Mouse (Mus musculus) brown adipose tissue, adult 24 weeks (tissue): ENCODE measurements around the gene Gm49373. TPM values are rescaled to one million over a fixed set of nuclear protein-coding genes. Genes with fewer than 3 reads are reported as not detected.
A peak's percentile ranks its signal among the peaks of the same experiment; 100 is the strongest.

ENCODE experiments used
- H3K27ac ChIP-seq: fragments of 200-500 bp; replicated peaks from 2 replicates; pipeline ENCODE4 v1.5.1; 2012; ENCODE audit warnings: low read depth, mild to moderate bottlenecking, low read length
- H3K4me1 ChIP-seq: fragments of 200-500 bp; 2 replicates; pipeline ENCODE4 v1.6.1; 2012; ENCODE audit warnings: low read length, mixed read lengths; ENCODE audit not compliant: control insufficient read depth, insufficient read depth, insufficient read length
- H3K4me3 ChIP-seq: fragments of 200-500 bp; 2 replicates; pipeline ENCODE4 v1.5.1; 2012; ENCODE audit warnings: low read depth, mild to moderate bottlenecking, low read length, moderate library complexity; ENCODE audit not compliant: insufficient read depth
- polyA plus RNA-seq: library from polyadenylated mRNA; stranded (reverse); fragments of >200 nt; gene quantifications from 2 replicates; pipeline ENCODE4 v1.2.4, GENCODE M21; 2012; ENCODE audit not compliant: missing spikeins, insufficient read depth, insufficient read length

Gene Gm49373
- polyA plus RNA-seq, 1 experiment = 0.79 TPM

GRCm38 (mm10) chr9:21027774-21028290 is 45.1 kb downstream of the Gm49373 start:
- Histone ChIP-seq H3K4me1 (peaks cover 9% of the 10 kb centered on the region), H3K27ac (no peak overlapping the region), H3K4me3 (no peak overlapping the region)

- H3K4me3 ChIP-seq = no peak overlapping the region
- H3K27ac ChIP-seq = no peak overlapping the region
- peaks cover 9% of the 10 kb centered on the region for H3K4me1 ChIP-seq
Measured at GRCm38 (mm10) chr9:21026849-21027248, 46.0 kb downstream of the Gm49373 start.

- H3K4me1 ChIP-seq = peaks cover 9% of the 10 kb centered on the region
- H3K27ac ChIP-seq = no peak overlapping the region
- no peak overlapping the region for H3K4me3 ChIP-seq
Measured at GRCm38 (mm10) chr9:21025258-21025810, 47.6 kb downstream of the Gm49373 start.

GRCm38 (mm10) chr9:21022726-21023125 is 50.2 kb downstream of the Gm49373 start:
- H3K4me3 ChIP-seq = no peak overlapping the region
- no peaks in the 10 kb centered on the region for H3K4me1 ChIP-seq
- H3K27ac ChIP-seq = no peak overlapping the region

- Histone ChIP-seq H3K4me1 (peaks cover 2% of the 10 kb centered on the region; the same call in 1 of the 2 replicates), H3K4me3 (no peak overlapping the region), H3K27ac (no peak overlapping the region)
Measured at GRCm38 (mm10) chr9:21022288-21022687, 50.6 kb downstream of the Gm49373 start.

GRCm38 (mm10) chr9:21021363-21021762 is 51.5 kb downstream of the Gm49373 start:
- Histone ChIP-seq H3K4me1 (peaks cover 8% of the 10 kb centered on the region; the same call in 1 of the 2 replicates), H3K27ac (no peak overlapping the region), H3K4me3 (no peak overlapping the region)

GRCm38 (mm10) chr9:21018600-21018999 is 54.3 kb downstream of the Gm49373 start:
- Histone ChIP-seq H3K4me1 (peaks cover 8% of the 10 kb centered on the region; the same call in 1 of the 2 replicates), H3K27ac (no peak overlapping the region), H3K4me3 (no peak overlapping the region)

GRCm38 (mm10) chr9:21017177-21017575 is 55.7 kb downstream of the Gm49373 start:
- Histone ChIP-seq H3K4me3 (peak overlapping the region; percentile 39), H3K4me1 (peaks cover 10% of the 10 kb centered on the region; the same call in 1 of the 2 replicates), H3K27ac (no peak overlapping the region)

GRCm38 (mm10) chr9:21016331-21017176 is 56.3 kb downstream of the Gm49373 start:
- peak overlapping the region; percentile 68 for H3K4me3 ChIP-seq
- H3K27ac ChIP-seq = no peak overlapping the region; the same call in 1 of the 2 replicates
- peaks cover 11% of the 10 kb centered on the region; the same call in 1 of the 2 replicates for H3K4me1 ChIP-seq

GRCm38 (mm10) chr9:21015571-21016130 is 57.2 kb downstream of the Gm49373 start, which contains the start of gene Icam1:
Icam1 (plus strand) TSS chr9:21015985.
- peaks cover 12% of the 10 kb centered on the region; the same call in 1 of the 2 replicates for H3K4me1 ChIP-seq
- peak within 1 kb of the TSS; percentile 68 for H3K27ac ChIP-seq
- H3K4me3 ChIP-seq = peak within 1 kb of the TSS; percentile 68

GRCm38 (mm10) chr9:21014691-21015570 is 58.0 kb downstream of the Gm49373 start:
- H3K27ac ChIP-seq = peak overlapping the region; percentile 68

More at GRCm38 (mm10) chr9:21014691-21015570, 58.0 kb downstream of the Gm49373 start:
- H3K4me3 ChIP-seq = peak overlapping the region; percentile 68
- peaks cover 12% of the 10 kb centered on the region; the same call in 1 of the 2 replicates for H3K4me1 ChIP-seq
